Mouse (Mus musculus) lung, postnatal 25 days (tissue): ENCODE results near the gene Dpep3.
"Not testable (repeated sequence)": the region's sequence is repeated elsewhere in the genome, so short reads cannot be mapped to it uniquely, and the experiment has no call there.

ENCODE experiments used
- DNase-seq: peaks from one replicate; pipeline ENCODE4 v3.0.0; 2022; ENCODE audit warnings: low spot score

Gene Dpep3

DNA sequence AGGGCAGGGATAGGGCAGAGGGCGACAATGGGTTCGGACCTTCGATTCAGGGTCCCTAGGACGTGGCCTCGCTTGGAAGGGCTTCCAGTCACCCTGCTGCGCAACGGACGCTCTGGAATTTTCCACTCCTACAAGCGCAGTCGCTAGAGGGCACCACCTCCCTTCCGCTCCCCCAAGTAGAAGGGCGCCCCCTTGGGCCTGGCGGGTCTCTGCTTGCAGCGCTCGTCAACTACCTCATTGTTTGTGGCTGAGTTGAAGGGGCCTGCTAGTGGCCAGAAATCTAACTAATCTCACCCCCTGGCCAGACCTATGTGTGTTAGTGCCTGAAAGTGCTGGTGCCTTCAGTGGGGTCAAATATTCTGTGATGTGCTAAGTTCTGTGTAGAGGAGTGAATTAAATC is at the start of gene Dpep3:
Gene Dpep3 (minus strand): TSS at position 105 of the 400 bp plus-strand sequence.
- DNase-seq: no peak

- DNase-seq: peak; percentile 80
These were observed 43.3 kb upstream of the Dpep3 start for GRCm38 (mm10) chr8:106022483-106022882.

DNA sequence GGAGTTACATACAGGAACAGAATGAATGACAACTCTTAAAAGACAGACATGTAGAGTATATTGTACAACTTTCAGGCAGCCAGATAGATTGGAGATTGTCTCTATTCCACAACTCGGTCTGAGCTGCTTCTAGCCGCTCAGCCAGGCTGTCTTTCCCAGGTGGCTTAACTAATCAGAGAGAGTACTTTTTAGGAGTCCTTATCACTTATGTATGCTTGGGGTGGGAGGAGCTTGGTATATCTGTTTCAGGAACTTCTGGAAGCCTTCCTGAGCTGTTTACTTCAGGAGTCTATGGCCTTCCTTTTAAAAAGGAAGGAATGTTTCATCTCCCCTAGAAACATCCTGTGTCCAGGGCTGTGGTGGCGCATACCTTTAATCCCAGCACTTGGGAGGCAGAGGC is 38.8 kb upstream of the Dpep3 start:
- DNase-seq: no peak

DNA sequence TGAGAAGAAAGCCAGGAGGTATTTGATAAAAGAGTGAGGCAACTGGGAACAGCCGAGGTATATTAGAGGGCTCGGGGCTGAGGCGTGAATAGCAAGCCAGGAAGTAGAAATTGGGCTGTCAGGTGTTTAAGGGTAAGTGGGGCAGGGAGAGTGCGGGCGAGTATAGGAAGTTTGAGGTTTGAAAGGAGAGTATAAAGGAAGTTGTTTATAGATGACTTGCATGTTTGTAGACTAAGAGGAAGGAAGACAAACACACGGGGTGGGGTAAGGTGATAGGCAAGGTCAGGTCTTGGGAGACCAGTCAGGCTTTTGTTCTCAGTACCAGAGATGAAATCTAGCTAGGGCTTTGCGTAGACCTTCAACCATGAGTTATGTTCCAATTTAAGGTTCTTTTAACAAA is 37.9 kb upstream of the Dpep3 start:
- DNase-seq: no peak

DNA sequence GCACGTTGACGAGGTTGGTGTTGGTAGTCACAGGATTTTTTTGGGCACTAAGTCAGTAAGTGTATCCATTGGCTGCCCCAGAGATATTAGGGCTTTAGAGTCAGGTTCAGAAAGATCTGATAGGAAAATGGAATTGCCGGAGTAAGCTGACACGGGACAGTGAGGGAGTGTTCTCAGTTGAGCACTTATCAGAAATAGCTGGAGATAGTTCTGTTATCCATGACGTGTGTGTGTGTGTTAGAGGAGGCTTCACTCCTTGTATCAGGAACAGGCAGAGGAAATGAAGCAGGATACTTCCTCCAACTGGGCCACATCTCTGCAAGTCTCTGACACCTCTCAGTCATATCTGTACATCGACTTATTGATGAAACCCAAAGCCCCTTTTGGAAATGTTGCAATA is 37.1 kb upstream of the Dpep3 start:
- DNase-seq: no peak

DNA sequence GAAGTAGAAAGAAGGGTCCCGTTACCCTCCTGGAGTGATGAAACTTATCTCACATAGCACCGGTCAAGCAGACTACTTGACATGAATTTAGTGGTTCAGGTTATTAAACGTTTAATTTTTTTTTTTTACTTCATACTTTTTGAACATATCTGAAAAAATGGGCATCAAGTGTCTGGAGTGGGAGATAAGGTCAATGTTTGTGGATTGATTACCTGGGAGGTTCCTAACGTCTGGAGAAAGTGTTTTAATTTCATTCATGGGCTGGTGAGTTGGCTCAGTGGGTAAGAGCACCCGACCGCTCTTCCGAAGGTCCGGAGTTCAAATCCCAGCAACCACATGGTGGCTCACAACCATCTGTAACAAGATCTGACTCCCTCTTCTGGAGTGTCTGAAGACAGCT is 33.0 kb upstream of the Dpep3 start:
- not testable (repeated sequence) for DNase-seq

DNA sequence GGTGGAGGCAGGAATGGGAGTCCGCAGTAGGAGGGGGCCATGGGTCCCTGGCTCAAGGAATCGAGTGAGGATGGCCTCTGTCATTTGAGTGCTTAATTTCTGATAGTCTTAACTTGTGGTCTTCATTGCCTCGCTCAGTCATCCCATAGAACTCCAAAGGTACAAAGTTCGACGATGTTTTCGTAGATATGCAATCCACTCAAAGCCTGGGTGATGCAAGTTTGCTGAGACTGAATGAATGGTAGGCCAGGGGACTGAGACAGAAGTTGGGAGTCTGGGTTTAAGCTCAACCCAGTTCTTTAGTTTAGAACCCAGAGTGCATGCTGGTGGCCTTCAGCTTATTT is 32.4 kb upstream of the Dpep3 start, which contains the start of gene Ddx28:
Gene Ddx28 (minus strand): TSS at position 240 of the 344 bp plus-strand sequence.
- DNase-seq: no peak

DNA sequence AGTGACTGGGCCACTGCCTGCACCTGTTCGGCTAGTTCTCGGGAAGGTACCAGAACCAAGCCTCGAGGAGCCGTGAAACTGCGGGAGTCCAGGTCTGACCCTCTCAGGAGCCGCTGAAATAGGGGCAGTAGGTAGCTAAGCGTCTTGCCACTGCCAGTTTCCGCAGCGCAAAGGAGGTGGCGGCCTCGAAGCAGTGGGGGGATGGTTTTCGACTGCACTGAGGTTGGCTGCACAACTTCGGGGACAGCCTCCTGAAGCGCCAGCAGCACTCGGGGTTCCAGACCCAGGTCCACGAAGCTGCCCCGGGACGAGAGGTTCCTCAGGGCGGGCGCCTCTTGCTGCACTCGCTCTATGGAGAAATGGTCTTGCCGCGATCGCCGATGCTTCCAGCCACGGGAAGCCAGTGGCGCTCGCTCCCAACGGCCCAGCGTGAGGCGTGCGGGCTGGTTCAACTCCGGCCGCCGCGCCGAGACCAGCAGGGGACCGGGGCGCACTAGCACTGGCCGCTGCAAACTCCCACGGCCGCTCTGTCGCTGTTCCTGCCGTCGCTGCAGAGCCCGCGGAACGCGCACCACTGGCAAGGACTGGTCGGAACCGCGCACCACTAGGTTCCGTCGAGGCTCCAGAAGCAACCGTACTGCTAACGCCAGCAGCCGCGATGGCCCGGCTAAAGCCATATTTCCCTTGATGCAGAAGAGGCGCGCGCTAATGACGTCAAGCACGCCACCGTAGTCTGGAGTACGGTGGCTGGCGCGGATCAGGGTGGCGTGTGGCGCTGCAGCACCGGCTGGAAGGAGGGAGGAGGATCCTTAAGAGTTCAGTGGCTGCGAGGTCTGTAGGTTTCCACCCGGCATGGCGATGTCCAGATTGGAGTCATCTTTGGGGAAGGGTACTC is 31.8 kb upstream of the Dpep3 start:
- DNase-seq: peak; percentile 90

DNA sequence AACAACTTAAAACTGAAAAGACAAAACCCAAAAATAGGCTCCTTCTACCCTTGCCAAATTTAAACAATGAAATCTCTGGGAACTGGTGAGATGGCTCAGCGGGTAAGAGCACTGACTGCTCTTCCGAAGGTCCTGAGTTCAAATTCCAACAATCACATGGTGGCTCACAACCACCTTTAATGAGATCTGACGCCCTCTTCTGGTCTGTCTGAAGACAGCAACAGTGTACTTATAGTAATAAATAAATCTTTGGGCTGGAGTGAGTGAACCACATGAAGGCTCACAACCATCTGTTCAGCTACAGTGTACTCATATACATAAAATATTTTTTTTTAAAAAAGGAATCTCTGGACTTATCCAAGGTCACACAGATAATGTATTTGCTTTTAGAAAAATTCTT is 28.7 kb upstream of the Dpep3 start:
- DNase-seq: not testable (repeated sequence)

- DNase-seq: no peak
These were observed 27.9 kb upstream of the Dpep3 start for GRCm38 (mm10) chr8:106007135-106007534.

DNA sequence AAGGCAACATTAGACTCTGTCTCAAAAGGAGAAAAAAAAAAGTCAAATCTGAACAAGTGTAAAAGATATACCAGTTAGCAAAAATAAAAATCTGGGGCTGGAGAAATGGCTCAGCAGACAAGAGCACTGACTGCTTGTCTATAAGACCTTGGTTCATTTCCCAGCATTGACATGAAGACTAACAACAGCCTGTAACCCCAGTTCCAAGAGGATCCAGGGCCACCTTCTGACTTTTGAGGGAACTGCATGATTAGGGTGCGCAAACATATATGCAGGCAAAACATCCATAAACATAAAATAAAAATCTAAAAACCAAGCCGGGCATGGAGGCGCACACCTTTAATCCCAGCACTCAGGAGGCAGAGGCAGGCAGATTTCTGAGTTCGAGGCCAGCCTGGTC is 27.2 kb upstream of the Dpep3 start:
- DNase-seq: no peak

GRCm38 (mm10) chr8:106005875-106006274 is 26.6 kb upstream of the Dpep3 start, which contains the start of gene Dpep2nb:
Gene Dpep2nb (minus strand): TSS chr8:106005975.
- no peak for DNase-seq

- no peak for DNase-seq
These were observed 25.4 kb upstream of the Dpep3 start for GRCm38 (mm10) chr8:106004538-106005207.

DNA sequence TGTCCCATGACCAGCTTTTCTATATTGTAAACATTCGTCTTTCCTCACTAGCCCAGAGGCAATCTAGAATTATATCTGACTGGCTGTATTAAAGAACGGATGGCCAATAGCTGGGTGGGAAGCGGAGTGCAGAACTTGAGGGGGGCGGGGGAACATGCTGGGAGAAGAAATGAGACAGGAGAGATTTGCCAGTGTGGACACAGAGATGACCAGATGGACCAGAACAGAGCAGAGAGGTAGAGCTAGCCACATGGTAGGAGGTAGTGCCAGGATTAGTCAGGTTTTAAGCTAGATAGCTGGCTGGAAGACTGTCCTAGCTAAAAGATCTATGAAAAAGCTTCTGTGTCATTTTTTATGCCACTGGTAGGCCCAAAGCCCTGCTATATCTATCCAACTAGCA is 22.7 kb upstream of the Dpep3 start:
- no peak for DNase-seq

GRCm38 (mm10) chr8:105998971-105999370 is 19.7 kb upstream of the Dpep3 start:
- no peak for DNase-seq

GRCm38 (mm10) chr8:105996359-105996758 is 17.1 kb upstream of the Dpep3 start:
- DNase-seq: peak; percentile 43

GRCm38 (mm10) chr8:105993226-105993625 is 14.0 kb upstream of the Dpep3 start:
- DNase-seq: no peak

GRCm38 (mm10) chr8:105992499-105992898 is 13.3 kb upstream of the Dpep3 start:
- peak; percentile 55 for DNase-seq

- peak; percentile 27 for DNase-seq
These were observed 12.3 kb upstream of the Dpep3 start for GRCm38 (mm10) chr8:105991546-105991945.

GRCm38 (mm10) chr8:105990856-105991387 is 11.7 kb upstream of the Dpep3 start, which contains the start of gene Dus2:
Gene Dus2 (plus strand): TSS chr8:105991337.
- peak; percentile 87 for DNase-seq

- DNase-seq: no peak
These were observed 9.3 kb upstream of the Dpep3 start for GRCm38 (mm10) chr8:105988546-105988945.

DNA sequence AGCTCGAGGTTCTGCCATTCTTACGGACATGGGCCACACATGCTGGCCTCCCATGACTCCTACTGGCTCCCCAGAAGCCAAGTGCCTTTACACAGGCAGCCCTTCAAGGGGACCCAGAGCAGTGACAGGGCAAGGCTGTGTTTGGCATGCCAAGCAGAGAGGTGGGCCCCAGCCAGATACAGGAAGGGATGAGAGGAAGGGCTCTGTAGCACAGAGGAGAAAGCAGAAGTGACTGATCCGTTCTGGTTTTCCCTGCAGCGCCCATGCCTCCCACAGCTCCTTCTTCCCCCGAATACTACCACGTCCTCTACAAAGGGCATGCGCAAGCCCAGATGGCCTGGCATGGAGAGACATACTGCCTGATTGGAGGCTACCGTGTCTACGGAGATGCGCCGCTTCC is 4.2 kb upstream of the Dpep3 start:
- not testable (repeated sequence) for DNase-seq

DNA sequence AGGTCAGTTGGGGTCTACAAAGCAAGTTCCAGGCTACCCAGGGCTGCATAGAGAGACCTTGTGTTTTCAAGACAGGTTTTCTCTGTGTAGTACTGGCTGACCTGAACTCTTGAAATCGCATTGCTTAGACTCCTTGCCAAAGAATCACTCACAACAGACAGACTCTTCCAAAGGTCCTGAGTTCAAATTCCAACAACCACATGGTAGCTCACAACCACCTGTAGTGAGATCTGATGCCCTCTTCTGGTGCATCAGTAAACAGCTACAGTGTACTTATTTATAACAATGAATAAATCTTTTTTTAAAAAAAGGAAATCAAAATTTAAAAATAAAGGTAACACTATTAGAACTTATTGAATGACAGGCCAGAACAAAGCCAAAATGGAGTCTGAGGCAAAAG is 1.9 kb upstream of the Dpep3 start:
- DNase-seq: no peak
